Mouse (Mus musculus) MEL (cell line): ENCODE measurements at regions not wholly inside any gene's neighbourhood (a gene's known extent, or its start where the extent isn't known, plus 50 kb on each side); places are given as distances from the start of the nearest gene placed in this dataset.

ENCODE experiments used
- DNase-seq: peaks from one replicate; pipeline ENCODE4 v3.0.0; 2011; ENCODE audit warnings: low read depth, low spot score
- H3K27ac ChIP-seq: 2 replicates; pipeline ENCODE4 v1.5.1; 2012; ENCODE audit warnings: low read depth, mild to moderate bottlenecking, control low read depth, low read length, moderate library complexity; ENCODE audit not compliant: control insufficient read depth
- H3K27me3 ChIP-seq, 2 experiments: fragments of 150-350 bp in 1 of 2; sonication (generic) in 1 of 2; 2 replicates each; pipeline ENCODE4 v1.6.1; 2012; ENCODE audit warnings: low read length in 2 of 2, mild to moderate bottlenecking in 2 of 2, improper control_type of control experiment in 1 of 2, moderate library complexity in 1 of 2; ENCODE audit not compliant: insufficient read depth in 2 of 2, control insufficient read depth in 1 of 2
- H3K36me3 ChIP-seq, 2 experiments: 2 replicates each; pipeline ENCODE4 v1.6.1; 2012 to 2014; ENCODE audit warnings: low read length in 2 of 2, improper control_type of control experiment in 1 of 2, inconsistent platforms in 1 of 2, mild to moderate bottlenecking in 1 of 2; ENCODE audit not compliant: insufficient read depth in 2 of 2, control insufficient read depth in 1 of 2
- H3K4me1 ChIP-seq, 2 experiments: fragments of 150-350 bp in 1 of 2; sonication (generic) in 1 of 2; 2 replicates each; pipeline ENCODE4 v1.6.1; 2012; ENCODE audit warnings: low read length in 2 of 2, improper control_type of control experiment in 1 of 2, mild to moderate bottlenecking in 1 of 2; ENCODE audit not compliant: insufficient read depth in 2 of 2, control insufficient read depth in 1 of 2
- H3K4me3 ChIP-seq, 2 experiments: fragments of 150-350 bp in 1 of 2; sonication (generic) in 1 of 2; 2 replicates each; pipeline ENCODE4 v1.5.1; 2012; ENCODE audit warnings: low read depth in 2 of 2, low read length in 2 of 2, mild to moderate bottlenecking in 2 of 2, moderate library complexity in 2 of 2, control low read depth in 1 of 2, improper control_type of control experiment in 1 of 2; ENCODE audit not compliant: control insufficient read depth in 1 of 2, insufficient read depth in 1 of 2
- H3K79me2 ChIP-seq: 2 replicates; pipeline ENCODE4 v1.6.1; 2012; ENCODE audit warnings: mild to moderate bottlenecking, low read length, moderate library complexity; ENCODE audit not compliant: control insufficient read depth, poor library complexity, insufficient read depth
- H3K9ac ChIP-seq: 2 replicates; pipeline ENCODE4 v1.6.1; 2012; ENCODE audit warnings: low read depth, mild to moderate bottlenecking, control low read depth, low read length, moderate library complexity; ENCODE audit not compliant: control insufficient read depth, poor library complexity, severe bottlenecking
- H3K9me3 ChIP-seq: fragments of 150-350 bp; sonication (generic); replicated peaks from 2 replicates; pipeline ENCODE4 v1.6.1; 2012; ENCODE audit warnings: mild to moderate bottlenecking, low read length, improper control_type of control experiment, moderate library complexity; ENCODE audit not compliant: insufficient read depth
- CHD1 ChIP-seq: IDR thresholded peaks from 2 replicates; pipeline ENCODE4 v1.6.1; 2012; ENCODE audit warnings: low read depth, mild to moderate bottlenecking, inconsistent platforms, low read length, improper control_type of control experiment
- CHD2 ChIP-seq: IDR thresholded peaks from 2 replicates; pipeline ENCODE4 v1.6.1; 2011; ENCODE audit warnings: low read length, improper control_type of control experiment
- CTCF ChIP-seq, 3 experiments: IDR thresholded peaks in 2 of 3; conservative IDR thresholded peaks in 1 of 3; 2 replicates each; pipeline ENCODE4 v1.5.1; 2011 to 2012; ENCODE audit warnings: low read length in 3 of 3, low read depth in 2 of 3, mild to moderate bottlenecking in 2 of 3, improper control_type of control experiment in 1 of 3, inconsistent platforms in 1 of 3, mixed read lengths in 1 of 3, moderate library complexity in 1 of 3; ENCODE audit not compliant: control insufficient read depth in 1 of 3, insufficient read depth in 1 of 3, poor library complexity in 1 of 3, severe bottlenecking in 1 of 3
- ELF1 ChIP-seq: IDR thresholded peaks from 2 replicates; pipeline ENCODE4 v1.6.1; 2014; ENCODE audit warnings: low read depth, mild to moderate bottlenecking, inconsistent platforms, low read length, improper control_type of control experiment, moderate library complexity
- EP300 ChIP-seq, 2 experiments: IDR thresholded peaks; 2 replicates each; pipeline ENCODE4 v1.6.1; 2011; ENCODE audit warnings: improper control_type of control experiment in 2 of 2, low read length in 2 of 2, low read depth in 1 of 2, mild to moderate bottlenecking in 1 of 2
- ETS1 ChIP-seq: IDR thresholded peaks from 2 replicates; pipeline ENCODE4 v1.6.1; 2012; ENCODE audit warnings: low read depth, mild to moderate bottlenecking, inconsistent platforms, low read length, improper control_type of control experiment, moderate library complexity
- GATA1 ChIP-seq: IDR thresholded peaks from 2 replicates; pipeline ENCODE4 v1.6.1; 2011; ENCODE audit warnings: low read depth, low read length, improper control_type of control experiment
- JUND ChIP-seq: IDR thresholded peaks from 2 replicates; pipeline ENCODE4 v1.6.1; 2011; ENCODE audit warnings: low read depth, mild to moderate bottlenecking, improper control_type of control experiment, low read length
- KAT2A ChIP-seq: conservative IDR thresholded peaks from 2 replicates; pipeline ENCODE4 v1.6.1; 2012; ENCODE audit warnings: low read depth, low read length, improper control_type of control experiment, inconsistent platforms
- MAFK ChIP-seq: IDR thresholded peaks from 2 replicates; pipeline ENCODE4 v1.6.1; 2011; ENCODE audit warnings: low read depth, mild to moderate bottlenecking, low read length, improper control_type of control experiment, borderline replicate concordance
- MAX ChIP-seq: IDR thresholded peaks from 2 replicates; pipeline ENCODE4 v1.6.1; 2011; ENCODE audit warnings: low read length, improper control_type of control experiment
- MAZ ChIP-seq: IDR thresholded peaks from 2 replicates; pipeline ENCODE4 v1.6.1; 2012; ENCODE audit warnings: low read depth, mild to moderate bottlenecking, inconsistent platforms, low read length, improper control_type of control experiment
- MEF2A ChIP-seq: IDR thresholded peaks from 2 replicates; pipeline ENCODE4 v1.6.1; 2014; ENCODE audit warnings: low read depth, mild to moderate bottlenecking, inconsistent platforms, low read length, improper control_type of control experiment; ENCODE audit not compliant: poor library complexity, insufficient replicate concordance, severe bottlenecking; ENCODE audit errors: extremely low read depth
- MYB ChIP-seq: IDR thresholded peaks from 2 replicates; pipeline ENCODE4 v1.6.1; 2011; ENCODE audit warnings: mild to moderate bottlenecking, low read depth, low read length, improper control_type of control experiment
- NRF1 ChIP-seq: IDR thresholded peaks from 2 replicates; pipeline ENCODE4 v1.6.1; 2014; ENCODE audit warnings: low read depth, mild to moderate bottlenecking, inconsistent platforms, low read length, improper control_type of control experiment, moderate library complexity; ENCODE audit not compliant: poor library complexity, insufficient read depth, severe bottlenecking
- POLR2A ChIP-seq, 2 experiments: IDR thresholded peaks; 2 replicates each; pipeline ENCODE4 v1.6.1; 2011 to 2012; ENCODE audit warnings: low read length in 2 of 2, mild to moderate bottlenecking in 2 of 2, control low read depth in 1 of 2, improper control_type of control experiment in 1 of 2, low read depth in 1 of 2, moderate library complexity in 1 of 2; ENCODE audit not compliant: control insufficient read depth in 1 of 2, insufficient read depth in 1 of 2, poor library complexity in 1 of 2
- POLR2AphosphoS2 ChIP-seq: IDR thresholded peaks from 2 replicates; pipeline ENCODE4 v1.6.1; 2011; ENCODE audit warnings: low read length, improper control_type of control experiment
- RAD21 ChIP-seq: IDR thresholded peaks from 2 replicates; pipeline ENCODE4 v1.6.1; 2011; ENCODE audit warnings: mild to moderate bottlenecking, low read depth, low read length, improper control_type of control experiment
- RCOR1 ChIP-seq: IDR thresholded peaks from 2 replicates; pipeline ENCODE4 v1.6.1; 2012; ENCODE audit warnings: low read depth, mild to moderate bottlenecking, inconsistent platforms, low read length, improper control_type of control experiment
- SMC3 ChIP-seq: IDR thresholded peaks from 2 replicates; pipeline ENCODE4 v1.6.1; 2011; ENCODE audit warnings: low read depth, low read length, improper control_type of control experiment
- TAL1 ChIP-seq: IDR thresholded peaks from 2 replicates; pipeline ENCODE4 v1.6.1; 2012; ENCODE audit warnings: mild to moderate bottlenecking, inconsistent platforms, low read length, moderate library complexity, mixed read lengths
- TBP ChIP-seq: IDR thresholded peaks from 2 replicates; pipeline ENCODE4 v1.8.0; 2011; ENCODE audit warnings: low read depth, low read length, improper control_type of control experiment
- TCF12 ChIP-seq: IDR thresholded peaks from 2 replicates; pipeline ENCODE4 v1.6.1; 2014; ENCODE audit warnings: low read depth, mild to moderate bottlenecking, inconsistent platforms, low read length, improper control_type of control experiment, moderate library complexity
- USF1 ChIP-seq: IDR thresholded peaks from 2 replicates; pipeline ENCODE4 v1.6.1; 2014; ENCODE audit warnings: low read depth, mild to moderate bottlenecking, inconsistent platforms, low read length, improper control_type of control experiment, moderate library complexity
- USF2 ChIP-seq, 2 experiments: IDR thresholded peaks; 2 replicates each; pipeline ENCODE4 v1.6.1; 2011 to 2012; ENCODE audit warnings: improper control_type of control experiment in 2 of 2, low read length in 2 of 2, borderline replicate concordance in 1 of 2, inconsistent platforms in 1 of 2, low read depth in 1 of 2, mild to moderate bottlenecking in 1 of 2; ENCODE audit not compliant: insufficient read depth in 1 of 2
- ZMIZ1 ChIP-seq: IDR thresholded peaks from 2 replicates; pipeline ENCODE4 v1.6.1; 2012; ENCODE audit warnings: low read depth, mild to moderate bottlenecking, inconsistent platforms, low read length, improper control_type of control experiment, moderate library complexity
- ZNF384 ChIP-seq: IDR thresholded peaks from 2 replicates; pipeline ENCODE4 v1.6.1; 2012; ENCODE audit warnings: low read depth, mild to moderate bottlenecking, inconsistent platforms, low read length, improper control_type of control experiment

DNA sequence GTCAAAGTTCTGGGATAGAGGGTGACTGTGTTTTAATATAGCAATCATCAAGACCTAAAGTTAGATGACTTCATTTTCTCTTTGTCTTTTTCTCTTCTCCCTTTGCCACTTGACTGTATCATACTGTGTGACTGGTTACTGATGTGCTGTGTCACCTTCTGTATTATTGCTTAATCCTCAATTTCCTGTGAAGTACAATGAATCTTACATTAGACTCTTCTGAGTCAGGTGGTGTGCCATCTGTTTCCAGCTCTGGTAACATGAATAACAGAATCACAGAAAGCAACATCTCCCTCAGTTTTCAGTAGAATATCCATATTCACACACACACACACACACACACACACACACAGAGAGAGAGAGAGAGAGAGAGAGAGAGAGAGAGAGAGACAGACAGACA lies 203.2 kb downstream of the Etv1 start:
- H3K4me1 ChIP-seq: no peaks in the 10 kb centered on the region
- TF ChIP-seq GATA1 (no peak), TCF12 (no peak), KAT2A (no peak), ELF1 (no peak), MAX (no peak), ZMIZ1 (no peak), MAZ (no peak), USF1 (no peak), POLR2A (IDR thresholded peaks at IDR 0.05; ENCODE audit: control insufficient read depth in 1 of 2, insufficient read depth in 1 of 2, low read depth in 1 of 2, low read length in 2 of 2, poor library complexity in 1 of 2) (no peak), POLR2AphosphoS2 (no peak), ZNF384 (no peak), MAFK (no peak), MYB (no peak), CHD1 (no peak), SMC3 (no peak), EP300 (IDR thresholded peaks at IDR 0.05; ENCODE audit: low read depth in 1 of 2, low read length in 2 of 2) (no peak), USF2 (IDR thresholded peaks at IDR 0.05; ENCODE audit: borderline replicate concordance in 1 of 2, insufficient read depth in 1 of 2, low read depth in 1 of 2, low read length in 2 of 2) (no peak), RAD21 (no peak), ETS1 (no peak), JUND (no peak)

DNA sequence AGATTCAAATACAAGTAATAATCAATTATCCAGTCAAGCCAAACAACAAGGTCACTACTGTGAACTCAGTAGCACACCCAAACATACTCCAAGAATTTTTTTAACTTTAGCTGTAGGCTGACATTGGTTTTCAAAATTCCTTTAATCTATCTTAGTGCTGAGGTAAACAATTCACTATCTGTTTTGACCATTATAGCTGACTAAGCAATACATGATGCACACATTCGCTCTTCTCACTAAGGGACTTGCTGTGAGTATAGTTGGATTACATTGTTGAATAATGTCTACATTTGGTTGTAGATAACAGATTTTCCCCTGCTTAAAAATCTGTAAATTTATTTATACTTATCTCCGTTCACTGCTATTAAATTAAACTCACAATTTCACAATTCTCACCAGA lies 206.7 kb downstream of the Etv1 start:
- no peaks in the 10 kb centered on the region for H3K36me3 ChIP-seq

More for the DNA sequence above, 203.2 kb downstream of the Etv1 start:
- no peaks in the 10 kb centered on the region for H3K79me2 ChIP-seq
- no peak overlapping the region for H3K4me3 ChIP-seq
- H3K27me3 ChIP-seq: no peaks in the 10 kb centered on the region
- H3K36me3 ChIP-seq: no peaks in the 10 kb centered on the region
- DNase-seq: no peak
- no peak overlapping the region for H3K27ac ChIP-seq
- no peak overlapping the region for H3K9ac ChIP-seq
- H3K9me3 ChIP-seq: no peaks in the 10 kb centered on the region

More for the DNA sequence above, 206.7 kb downstream of the Etv1 start:
- Histone ChIP-seq H3K4me1 (no peaks in the 10 kb centered on the region), H3K9me3 (no peaks in the 10 kb centered on the region), H3K79me2 (no peaks in the 10 kb centered on the region), H3K9ac (no peak overlapping the region), H3K27me3 (no peaks in the 10 kb centered on the region), H3K27ac (no peak overlapping the region), H3K4me3 (no peak overlapping the region)
- no peak for DNase-seq
- TF ChIP-seq CHD2 (no peak), USF1 (no peak), USF2 (IDR thresholded peaks at IDR 0.05; ENCODE audit: borderline replicate concordance in 1 of 2, insufficient read depth in 1 of 2, low read depth in 1 of 2, low read length in 2 of 2) (no peak), MAZ (no peak), TAL1 (no peak), TBP (no peak), MEF2A (no peak), CTCF (IDR thresholded peaks at IDR 0.05 in 2 of 3, conservative IDR thresholded peaks at IDR 0.05 in 1 of 3; ENCODE audit: control insufficient read depth in 1 of 3, insufficient read depth in 1 of 3, low read depth in 2 of 3, low read length in 3 of 3, poor library complexity in 1 of 3, severe bottlenecking in 1 of 3) (no peak), NRF1 (no peak), ZNF384 (no peak), MAX (no peak), KAT2A (no peak), MYB (no peak), TCF12 (no peak), ELF1 (no peak), JUND (no peak), RCOR1 (no peak), GATA1 (no peak), MAFK (no peak)
